Mouse (Mus musculus) kidney, postnatal 10 days (tissue): ENCODE data around the gene Oog3.

Experiments used
- DNase-seq: peaks from one replicate; pipeline ENCODE4 v3.0.0; 2021; ENCODE audit warnings: mixed read lengths

Oog3 gene

DNA sequence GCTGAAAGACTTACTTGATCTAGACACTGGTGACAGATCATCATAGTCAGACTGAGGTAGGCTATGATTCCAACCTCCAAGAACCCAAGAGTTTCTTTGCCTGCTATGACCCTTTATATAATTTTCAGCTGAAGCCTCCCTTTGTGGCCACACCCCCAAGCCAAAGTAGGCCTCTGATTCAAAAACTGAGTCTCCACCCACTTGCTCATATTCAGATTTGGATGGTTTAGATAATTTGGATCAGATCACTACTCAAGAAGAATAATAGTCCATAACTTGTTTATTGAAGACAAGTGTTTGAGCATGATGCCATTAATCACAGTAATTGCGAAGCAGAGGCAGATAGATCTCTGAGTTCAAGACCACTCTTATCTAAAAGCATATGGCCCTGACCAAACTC lies at the start of gene Oog3:
Gene Oog3 (minus strand): TSS at position 101 of the 400 bp plus-strand sequence.
- no peak for DNase-seq

DNA sequence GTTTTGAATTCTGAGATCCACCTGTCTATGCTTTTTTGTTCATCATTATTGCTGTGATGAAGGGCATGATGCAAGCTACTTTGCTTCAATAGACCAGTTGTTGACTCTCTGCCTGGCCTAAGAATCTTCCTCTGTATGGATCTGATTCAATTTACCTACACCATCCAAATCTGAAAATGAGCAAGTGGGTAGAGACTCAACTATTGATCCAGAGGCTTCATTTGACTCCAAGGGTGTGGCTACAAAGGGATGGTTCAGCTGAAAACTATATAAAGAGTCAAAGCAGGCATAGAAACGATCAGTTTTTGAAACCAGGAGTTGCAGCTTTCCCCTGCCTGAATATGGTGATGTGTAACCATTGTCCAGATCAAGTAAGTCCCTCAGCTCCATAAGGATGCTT lies 28.0 kb upstream of the Oog3 start, which contains the start of gene Oog2:
Gene Oog2 (plus strand): TSS at position 301 of the 400 bp plus-strand sequence.
- no peak for DNase-seq
